Mouse (Mus musculus): ENCODE results near the gene Gm49388.

Gm49388 gene

DNA sequence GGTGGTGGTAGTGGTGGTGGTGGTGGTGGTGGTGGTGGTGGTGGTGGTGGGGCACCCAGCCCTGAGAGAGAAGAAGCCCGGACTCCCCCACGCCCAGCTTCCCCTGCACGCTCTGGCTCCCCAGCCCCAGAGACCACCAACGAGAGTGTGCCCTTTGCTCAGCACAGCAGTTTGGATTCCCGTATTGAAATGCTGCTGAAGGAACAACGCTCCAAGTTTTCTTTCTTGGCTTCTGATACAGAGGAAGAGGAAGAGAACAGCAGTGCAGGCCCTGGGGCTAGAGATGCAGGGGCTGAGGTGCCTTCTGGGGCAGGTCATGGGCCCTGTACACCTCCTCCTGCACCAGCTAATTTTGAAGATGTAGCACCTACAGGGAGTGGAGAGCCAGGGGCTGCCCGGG lies at the start of gene Gm49388:
Gene Gm49388 (plus strand): TSS at position 301 of the 400 bp plus-strand sequence.
- DNase-seq (ENCODE audit: low read depth), result no peak

DNA sequence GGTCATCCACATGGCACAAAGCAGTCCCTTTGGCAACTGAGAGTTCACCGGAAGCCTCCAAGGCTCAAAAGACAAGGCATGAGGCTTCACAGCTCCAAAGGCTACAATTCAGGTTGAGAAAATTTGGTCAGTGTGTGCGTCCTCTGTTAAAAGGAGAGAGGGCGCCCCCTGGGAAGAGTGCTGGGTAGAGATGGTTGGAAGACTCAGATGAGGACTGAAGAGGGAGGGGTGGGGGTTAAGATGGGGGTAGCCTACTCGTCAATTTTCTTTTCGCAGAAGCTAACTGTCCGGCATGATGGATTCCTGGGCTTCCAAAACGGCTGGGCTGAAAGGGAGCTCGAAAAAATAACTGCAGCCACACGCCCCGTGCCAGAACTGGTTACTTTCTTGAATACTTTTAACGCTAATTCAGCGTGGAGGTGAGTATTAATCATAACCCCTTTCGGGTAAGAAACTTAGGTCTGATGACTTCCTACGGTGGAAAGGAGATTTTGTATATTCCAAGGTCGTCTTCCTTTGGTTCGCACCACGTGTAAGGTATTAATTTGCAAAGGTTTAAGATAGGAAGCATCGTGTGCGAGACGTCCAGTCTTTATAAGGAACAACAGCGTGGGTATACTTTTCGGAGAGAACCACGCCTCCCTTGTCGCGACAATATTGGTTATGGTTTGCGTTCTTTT lies 40.9 kb upstream of the Gm49388 start, which contains the start of gene Fbxl19:
Gene Fbxl19 (plus strand): TSS at position 178 of the 680 bp plus-strand sequence.
- peak; percentile 78 for DNase-seq (ENCODE audit: low read depth)

DNA sequence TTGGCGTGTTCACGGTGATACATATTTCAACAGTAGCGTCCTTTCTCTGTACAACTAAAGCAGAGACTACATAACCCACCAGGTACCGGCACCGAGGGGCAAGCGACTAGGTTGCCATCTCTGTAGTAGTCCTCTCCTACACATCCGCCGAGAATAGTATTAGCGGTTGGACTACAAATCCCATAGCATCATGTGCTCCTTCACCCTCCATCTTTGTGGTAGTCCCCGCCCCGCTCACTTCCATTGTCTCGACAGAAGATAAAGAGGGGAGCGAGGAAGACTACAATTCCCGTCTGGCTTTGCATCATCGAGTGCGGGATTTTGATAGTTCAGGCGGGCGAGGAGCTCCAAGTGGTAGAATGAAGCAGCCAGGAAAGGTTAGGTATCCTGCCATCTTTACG lies 40.2 kb upstream of the Gm49388 start:
- DNase-seq (ENCODE audit: low read depth), result peak; percentile 91

DNA sequence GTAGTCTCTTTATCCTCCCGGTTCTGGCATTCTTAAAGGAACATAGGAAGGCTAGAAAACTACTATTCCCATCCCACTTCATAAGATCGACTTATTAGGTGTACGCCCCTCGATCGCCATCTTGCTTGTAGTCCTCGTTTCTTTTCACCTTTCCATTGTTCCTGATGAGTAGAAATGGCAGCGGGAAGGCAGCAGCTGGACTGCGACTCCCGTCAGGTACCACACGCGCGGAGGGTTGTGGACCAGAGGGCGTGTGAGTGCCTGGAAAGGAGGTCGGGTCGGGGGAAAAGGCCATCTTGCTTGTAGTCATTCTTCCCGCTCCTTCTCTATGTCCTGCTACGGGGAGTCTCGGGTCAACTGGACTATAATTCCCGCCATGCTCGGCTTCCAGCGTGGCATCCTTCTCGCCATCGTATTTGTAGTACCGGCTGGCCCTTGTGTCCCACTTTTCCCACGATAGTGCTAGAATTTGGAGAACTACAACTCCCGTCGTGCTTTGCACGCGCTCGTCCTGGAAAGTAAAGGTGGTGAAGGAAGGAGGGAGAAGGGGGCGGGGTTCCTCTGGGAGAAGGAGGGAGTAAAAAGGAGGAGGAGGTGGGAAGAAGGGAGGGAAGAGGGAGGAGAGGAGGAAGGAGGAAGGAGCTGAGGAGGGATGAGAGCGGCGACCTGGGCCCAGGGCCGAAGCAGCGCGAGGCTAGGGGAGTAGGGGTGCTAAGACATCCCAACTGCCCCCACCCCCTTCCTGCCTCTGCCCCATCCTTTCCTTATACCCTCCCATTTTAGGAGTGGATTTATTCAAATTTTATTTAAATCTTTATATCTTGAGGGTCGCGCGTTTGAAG lies 39.5 kb upstream of the Gm49388 start:
- peak; percentile 86 for DNase-seq (ENCODE audit: low read depth)

DNA sequence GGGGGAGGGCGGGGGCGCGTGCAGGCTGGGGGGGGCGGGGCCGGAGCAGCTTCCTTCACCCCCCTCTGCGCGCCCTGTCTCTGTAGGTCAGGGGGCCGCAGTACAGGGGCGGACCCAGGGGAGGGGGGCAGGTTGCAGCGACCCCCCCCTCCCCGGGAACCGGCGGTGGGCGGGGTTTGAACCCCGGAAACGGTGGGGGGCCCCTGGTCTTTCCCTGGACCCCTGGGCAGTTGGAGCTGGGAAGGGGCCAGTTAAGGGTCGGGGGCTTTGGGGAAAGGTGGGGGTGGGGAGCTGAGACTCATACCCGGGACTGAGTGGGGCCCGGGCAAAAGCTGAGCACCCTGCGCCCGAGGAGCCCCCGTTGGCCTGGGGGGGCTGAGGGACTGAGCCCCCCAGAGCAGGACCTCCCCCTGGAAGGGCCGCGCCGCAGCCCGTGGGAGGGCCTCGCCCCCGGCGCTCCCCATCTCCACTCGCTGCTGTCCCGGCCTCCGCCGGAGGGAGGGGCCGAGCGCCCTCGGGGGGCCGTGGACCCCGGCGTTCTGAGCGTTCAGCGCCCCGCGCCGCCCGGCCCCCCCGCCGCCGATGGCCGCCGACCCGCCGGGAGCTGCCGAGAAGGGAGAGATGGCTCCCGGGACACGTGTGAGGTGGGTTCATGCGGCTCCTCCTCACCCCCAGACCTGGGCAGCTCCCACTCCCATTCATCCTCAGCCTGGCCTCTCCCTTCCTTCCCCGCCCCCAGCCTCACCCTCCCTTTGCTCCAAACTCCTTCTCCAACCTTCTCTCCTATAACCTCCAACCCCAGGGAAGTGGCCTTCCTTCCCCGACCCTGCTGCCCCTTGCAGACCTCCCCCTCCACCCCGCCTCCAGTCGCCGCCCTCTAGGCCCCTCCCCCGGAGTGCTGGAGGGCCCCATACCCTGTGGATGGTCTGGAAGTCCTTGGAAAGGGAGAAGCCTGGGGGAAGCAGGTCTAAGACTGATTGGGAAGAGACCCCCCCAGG lies 38.6 kb upstream of the Gm49388 start:
- peak; percentile 24 for DNase-seq (ENCODE audit: low read depth)

DNA sequence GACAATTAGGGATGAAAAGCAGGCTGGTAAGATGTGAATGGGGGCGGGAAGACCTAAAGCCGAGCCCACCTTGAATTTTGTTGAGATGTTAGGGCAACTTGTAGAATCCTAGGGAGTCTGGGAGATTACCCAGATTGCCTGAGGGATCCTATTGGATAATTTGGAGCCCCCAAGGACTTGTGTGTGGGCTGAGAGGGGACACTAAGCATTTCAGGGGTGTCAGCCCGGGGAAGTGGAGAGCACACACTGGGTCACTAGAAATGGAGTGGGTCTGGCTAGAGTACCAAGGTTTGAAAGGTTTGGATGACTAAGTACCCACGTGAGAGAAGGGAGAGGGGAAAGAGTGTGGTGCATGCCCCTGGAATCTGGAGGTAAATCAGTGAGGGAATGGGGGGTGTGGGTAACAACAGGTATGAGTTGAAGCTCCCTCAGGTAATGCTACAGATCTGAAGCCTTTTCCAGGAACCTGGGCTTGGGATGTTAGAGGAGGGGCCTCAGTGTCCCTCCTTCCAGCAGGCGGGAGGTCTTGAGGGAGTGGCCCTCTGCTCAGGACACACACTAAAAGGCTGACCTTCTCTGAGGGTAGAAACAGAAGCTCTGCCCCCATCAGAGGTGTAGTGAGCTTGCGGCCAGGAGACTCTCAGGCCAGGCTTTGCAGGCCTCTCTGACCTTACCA lies 37.7 kb upstream of the Gm49388 start:
- no peak for DNase-seq (ENCODE audit: low read depth)

DNA sequence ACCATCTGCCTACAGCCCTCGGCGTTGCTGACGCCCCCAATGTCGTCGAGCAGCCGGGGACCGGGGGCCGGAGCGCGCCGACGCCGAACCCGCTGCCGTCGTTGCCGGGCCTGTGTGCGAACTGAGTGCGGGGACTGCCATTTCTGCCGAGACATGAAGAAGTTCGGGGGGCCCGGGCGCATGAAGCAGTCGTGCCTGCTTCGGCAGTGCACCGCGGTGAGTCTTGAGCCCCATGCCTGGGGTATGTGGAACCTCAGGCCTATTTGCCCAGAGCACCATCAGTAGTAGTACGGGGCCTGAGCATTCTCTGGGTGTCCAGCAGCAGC lies 37.2 kb upstream of the Gm49388 start:
- no peak for DNase-seq (ENCODE audit: low read depth)

DNA sequence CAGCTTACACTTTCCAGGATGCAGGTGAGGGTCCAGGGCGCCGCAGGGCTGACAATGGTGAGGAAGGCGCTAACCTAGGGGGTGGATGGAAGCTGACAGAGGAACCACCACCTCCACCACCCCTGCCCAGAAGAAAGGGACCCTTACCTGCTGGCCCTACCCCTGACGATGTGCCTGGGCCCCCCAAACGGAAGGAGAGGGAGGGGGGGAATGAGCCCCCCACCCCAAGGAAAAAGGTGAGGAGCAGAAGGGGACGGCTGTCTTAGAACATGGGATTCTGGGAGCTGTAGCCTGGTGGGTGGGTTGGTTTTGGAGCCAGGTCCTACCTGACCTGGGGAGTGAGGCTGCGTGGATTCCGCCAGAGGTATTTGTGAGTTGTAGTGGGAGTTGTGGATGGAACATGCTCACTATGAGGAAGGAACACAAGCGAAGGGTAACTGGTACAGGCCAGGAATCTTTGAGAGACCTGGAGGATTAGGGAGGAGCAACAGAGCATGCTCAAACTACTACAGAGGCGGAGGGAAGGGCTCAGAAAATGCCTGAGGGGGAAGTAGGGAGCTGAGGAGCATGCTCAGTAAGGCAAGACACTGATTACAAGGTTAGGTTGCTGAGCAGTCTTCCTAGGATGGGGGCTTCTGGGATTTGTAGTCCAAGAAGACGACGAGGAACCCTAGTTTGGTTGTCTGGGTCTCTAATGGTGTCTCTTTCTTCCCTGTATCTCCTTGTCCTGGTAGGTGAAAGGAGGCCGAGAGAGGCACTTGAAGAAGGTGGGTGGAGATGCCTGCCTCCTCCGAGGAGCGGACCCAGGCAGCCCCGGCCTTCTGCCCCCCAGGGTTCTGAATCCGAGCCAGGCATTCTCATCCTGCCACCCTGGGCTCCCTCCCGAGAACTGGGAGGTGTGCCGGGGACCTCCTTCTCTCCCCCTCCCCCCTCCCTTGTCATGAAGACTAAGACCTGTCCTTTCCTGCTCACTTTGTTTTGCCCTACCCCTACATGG lies 35.0 kb upstream of the Gm49388 start:
- DNase-seq (ENCODE audit: low read depth), result no peak

DNA sequence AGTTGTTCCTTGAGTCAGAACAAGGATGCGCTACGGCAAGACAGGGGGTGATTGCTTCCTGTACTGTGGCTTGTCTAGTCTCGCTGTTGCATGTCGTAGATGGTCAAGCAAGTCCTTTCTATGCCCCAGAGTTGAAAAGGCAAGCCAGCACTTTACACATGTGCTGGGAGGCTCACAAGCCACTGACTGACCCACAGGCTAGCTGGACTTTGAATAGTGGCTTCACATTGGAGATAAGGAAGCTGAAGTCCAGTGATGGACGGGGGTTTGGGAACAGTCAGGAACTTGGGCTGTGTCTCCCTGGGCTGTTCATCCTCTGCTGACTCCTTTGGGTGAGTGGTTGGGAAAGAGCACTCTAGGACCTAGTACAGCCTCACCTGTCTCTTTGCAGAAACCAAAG lies 33.8 kb upstream of the Gm49388 start:
- DNase-seq (ENCODE audit: low read depth), result no peak

DNA sequence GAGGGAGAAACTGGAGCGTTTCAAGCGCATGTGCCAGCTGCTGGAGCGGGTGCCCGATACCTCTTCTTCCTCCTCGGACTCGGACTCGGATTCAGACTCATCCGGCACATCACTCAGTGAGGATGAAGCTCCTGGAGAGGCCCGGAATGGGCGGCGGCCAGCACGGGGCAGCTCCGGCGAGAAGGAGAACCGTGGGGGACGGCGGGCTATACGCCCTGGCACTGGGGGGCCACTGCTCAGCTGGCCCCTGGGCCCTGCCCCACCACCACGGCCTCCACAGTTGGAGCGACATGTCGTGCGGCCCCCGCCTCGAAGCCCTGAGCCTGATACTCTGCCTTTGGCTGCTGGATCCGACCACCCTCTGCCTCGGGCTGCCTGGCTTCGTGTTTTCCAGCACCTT lies 33.3 kb upstream of the Gm49388 start:
- DNase-seq (ENCODE audit: low read depth), result no peak

DNA sequence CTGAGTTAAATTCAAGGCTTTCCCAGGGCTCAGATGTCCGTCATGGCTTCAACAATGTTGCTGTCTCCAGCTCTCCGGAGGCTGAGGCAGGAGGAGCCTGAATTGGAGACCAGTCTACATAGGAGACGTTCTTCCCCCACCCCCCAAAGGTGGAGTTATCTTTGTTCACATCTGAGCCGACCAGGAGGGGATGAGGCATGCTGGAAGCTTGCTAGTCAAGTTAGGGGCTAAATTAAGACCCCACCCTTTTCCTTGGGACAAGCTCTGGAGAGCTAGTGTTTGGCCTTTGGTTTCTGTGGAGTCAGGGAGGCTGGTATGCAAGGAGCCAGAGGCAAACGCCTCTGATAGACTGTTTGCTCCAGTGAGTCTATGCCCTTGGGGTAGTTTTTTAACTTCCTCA lies 32.2 kb upstream of the Gm49388 start:
- no peak for DNase-seq (ENCODE audit: low read depth)

DNA sequence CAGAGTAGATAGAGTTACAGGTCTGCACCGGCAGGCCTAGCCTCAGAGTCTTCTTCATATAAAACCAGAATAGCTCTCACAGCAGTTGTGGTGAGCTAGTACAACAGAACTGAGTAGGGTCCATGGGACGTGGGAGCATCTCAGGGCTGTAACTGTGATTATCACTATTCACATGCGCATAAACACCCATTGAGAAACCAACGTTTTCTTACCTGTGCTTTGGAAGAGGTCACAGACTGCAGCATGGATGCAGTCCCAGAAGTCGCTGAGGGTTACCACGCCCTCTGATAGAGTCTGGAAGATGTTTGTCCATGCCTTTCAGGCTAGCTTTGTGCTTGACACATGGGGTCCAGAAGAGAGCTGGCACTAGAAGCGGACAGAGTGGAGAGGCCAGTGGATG lies 31.7 kb upstream of the Gm49388 start:
- no peak for DNase-seq (ENCODE audit: low read depth)

DNA sequence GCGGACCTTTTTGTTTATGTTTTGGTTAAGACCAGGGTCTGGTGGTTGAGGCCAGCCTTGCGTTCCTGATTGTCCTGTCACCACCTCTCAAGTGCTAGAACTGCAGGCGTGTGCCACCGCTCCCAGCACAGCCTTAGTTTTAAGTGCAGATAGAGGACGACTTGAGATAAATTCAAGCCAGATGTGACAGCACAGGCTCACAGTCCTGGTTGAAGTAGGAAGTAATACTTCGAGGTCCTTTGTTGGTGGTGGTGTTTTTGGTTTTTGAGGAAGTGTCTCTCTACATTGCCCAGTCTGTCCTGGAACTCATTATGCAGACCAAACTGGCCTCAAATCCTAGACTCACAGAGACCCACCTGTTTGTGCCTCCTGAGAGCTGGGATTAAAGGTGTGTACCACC lies 25.7 kb upstream of the Gm49388 start:
- no peak for DNase-seq (ENCODE audit: low read depth)

DNA sequence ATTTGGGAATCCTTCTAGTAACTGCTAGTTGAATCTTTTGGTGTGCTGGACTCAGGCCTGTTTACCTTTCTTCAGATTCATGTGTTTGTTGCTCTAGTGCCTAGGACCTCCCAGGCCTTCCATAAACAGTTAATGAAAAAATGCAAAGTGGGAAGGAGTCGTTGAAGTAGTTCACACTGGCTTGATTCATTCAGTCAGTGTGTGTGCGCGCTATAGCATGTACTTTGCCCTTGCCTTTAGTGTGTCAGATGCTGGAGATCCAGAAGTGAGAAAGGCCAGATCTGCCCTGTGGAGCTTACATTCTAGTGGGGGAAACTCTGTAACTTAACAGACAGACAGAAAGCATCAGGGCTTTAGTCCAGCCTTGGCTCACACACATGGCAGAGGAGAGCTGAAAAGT lies 24.9 kb upstream of the Gm49388 start:
- DNase-seq (ENCODE audit: low read depth), result no peak

DNA sequence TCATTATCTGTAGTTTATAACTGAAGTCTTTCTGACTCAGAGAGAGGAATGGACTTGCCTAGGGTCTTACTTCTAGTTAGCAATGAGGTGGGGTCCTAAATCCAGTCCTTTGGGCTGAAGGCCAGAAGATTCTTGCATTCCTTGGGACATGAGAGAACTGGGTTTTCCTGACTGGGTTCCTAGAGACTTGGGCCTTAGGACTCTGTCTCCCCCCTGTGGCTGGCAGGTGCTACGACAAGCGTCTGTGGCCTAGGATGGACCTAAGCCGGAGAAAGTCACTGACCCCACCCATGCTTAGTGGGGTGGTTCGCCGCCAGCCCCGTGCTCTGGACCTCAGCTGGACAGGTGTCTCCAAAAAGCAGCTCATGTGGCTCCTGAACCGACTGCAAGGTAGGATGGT lies 24.4 kb upstream of the Gm49388 start:
- peak; percentile 79 for DNase-seq (ENCODE audit: low read depth)

DNA sequence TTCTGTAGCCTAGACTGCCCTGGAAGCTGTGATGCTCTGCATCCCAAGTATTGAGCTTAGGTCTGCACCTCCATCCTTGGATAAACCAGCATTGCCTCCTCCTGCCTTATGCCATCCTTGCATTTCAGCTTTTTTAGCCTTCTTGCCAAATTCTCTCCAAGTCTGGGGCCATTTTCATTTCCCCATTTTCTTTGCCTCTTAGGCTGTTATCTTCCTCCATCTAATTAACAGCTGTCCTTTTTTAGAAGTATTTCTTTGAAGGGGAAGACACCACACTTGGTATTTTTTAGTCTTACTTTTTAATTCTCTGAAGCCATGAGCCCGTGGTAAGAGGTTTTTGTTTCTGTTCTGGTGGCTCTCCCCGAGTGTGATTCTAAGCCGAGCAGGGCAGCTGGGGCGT lies 21.8 kb upstream of the Gm49388 start:
- no peak for DNase-seq (ENCODE audit: low read depth)

DNA sequence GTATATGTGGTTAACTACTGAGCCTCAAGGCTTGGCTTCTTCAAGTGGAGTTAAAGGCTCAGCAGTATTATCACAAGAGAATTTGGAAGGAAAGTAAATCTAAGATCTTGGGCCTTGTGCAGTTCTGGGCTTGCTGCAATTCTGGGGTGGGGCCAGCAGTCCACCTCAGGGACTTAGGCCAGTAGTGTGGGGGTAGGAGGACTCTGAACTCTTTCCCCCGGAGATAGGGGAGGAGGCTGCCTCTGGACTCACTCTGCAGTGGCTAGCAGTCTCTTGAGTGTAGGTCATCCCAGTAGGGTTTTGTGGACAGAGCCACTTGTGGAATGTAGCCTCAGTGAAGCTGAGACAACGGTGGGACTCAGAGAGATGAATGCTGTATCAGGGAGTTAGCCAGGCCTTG lies 19.7 kb upstream of the Gm49388 start:
- DNase-seq (ENCODE audit: low read depth), result no peak

DNA sequence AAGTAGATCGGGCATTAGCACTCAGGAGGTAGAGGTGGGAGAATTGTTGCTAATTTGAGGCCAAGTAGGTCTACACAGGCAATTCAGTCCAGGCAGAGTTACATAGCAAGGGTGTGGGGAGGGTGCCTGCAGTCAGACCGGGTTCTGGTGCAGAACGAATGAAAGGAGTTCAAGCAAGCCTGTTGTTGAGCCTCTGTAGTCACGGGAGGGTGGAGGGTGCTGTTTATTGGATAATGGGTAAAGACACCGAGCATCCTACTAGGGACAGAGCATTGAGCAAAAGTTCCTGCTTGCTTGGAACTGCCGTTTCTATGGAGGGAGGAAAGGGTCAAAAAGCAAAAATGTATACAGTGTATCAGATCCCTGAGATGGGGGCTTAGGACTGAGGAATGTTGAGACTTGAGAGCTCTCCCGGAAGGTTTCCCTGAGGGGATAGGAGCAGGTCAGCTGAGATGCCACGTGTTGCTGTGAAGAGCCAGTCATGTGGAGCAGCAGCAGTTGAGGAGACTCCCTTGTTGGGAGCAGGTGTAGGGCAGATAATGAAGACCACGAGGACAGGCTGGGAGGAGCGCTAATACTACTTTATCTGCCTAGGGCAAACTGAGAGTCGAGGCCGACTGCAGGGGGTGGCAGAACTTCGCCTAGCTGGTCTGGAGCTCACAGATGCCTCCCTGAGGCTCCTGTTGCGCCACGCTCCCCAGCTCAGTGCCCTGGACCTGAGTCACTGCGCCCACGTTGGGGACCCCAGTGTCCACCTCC lies 18.4 kb upstream of the Gm49388 start:
- DNase-seq (ENCODE audit: low read depth), result no peak

DNA sequence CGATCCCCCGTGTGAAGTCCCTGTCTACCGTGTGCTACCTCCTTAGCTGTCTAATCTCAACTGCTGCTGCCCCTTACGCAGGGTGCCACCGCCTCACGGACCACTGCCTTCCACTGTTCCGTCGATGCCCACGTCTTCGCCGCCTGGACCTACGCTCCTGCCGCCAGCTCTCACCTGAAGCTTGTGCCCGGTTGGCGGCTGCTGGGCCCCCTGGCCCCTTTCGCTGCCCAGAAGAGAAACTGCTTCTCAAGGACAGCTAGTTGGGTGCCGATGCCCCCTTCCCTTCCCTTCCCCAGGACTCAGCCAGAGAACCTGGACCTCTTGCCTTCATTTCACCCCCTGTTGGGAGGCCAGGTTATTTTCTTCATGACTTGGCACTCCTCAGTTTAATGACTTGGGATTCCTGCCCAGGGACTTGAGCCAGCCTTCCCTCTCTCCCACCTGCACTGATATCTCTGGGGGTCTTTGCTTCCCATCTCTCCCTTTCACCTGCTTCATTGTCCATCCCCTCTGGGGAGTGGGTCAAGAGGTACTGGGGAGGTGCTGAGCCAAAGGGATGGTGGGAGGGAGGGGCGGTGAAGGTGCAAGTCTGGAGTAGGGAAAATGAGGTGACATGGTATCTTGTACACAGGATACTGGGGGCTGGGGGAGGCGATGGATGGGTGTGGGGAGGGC lies 17.6 kb upstream of the Gm49388 start:
- DNase-seq (ENCODE audit: low read depth), result no peak

All from naive thymus-derived CD4-positive, alpha-beta T cell, adult 2 months (primary cell).